Mouse (Mus musculus) NIH3T3 (cell line): ENCODE data around the gene Gchfr.

ENCODE experiments used
- DNase-seq: peaks from one replicate; pipeline ENCODE4 v3.0.0-alpha.2; 2012; ENCODE audit warnings: low read depth

Gene Gchfr

DNA sequence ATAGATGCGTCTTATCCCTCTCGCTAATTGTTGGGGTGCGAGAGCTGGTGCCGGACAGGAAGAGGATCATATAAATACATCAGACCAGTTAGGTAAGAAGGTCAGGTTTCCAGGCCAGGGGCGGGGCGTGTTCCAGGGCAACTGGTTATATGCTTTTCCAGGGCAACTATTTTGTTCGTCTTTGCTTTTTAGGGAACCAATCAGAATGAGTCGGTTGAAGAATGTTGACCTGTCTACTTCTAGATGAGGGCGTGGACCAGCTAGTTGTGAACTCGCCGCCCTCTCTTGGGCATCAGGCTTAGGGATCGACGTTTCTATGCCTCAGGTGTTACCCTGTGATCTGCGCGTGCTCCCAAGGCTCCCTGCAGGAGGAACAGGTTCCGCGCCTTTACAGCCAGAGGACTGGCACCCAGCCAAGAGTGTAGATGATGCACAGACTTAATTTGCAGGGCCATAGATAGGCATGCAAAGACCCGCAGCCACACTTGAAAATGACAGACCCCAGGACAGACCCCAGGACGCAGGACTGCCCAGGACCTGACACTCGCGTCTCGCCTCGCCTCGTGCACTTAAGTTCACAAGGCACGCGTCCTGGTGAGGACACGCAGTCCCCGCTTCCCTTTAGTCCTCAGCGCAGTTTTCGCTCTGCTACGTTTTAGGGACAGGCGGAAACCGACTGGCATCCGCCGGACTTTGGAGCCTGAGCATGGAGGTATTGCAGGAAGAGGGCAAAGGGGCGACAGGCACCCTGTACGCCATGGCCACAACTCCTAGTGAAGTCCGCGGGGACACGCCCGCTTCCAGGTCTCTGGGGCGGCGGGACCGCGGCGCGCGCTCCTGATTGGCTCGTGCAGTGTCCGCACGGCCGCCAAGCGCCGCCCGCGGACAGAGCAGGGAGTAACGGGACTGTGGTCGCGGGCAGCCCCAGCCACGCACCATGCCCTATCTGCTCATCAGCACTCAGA, at the start of gene Gchfr:
TSS of gene Gchfr (plus strand) at position 873 of the 965 bp plus-strand sequence.
- DNase-seq = peak; percentile 64

DNA sequence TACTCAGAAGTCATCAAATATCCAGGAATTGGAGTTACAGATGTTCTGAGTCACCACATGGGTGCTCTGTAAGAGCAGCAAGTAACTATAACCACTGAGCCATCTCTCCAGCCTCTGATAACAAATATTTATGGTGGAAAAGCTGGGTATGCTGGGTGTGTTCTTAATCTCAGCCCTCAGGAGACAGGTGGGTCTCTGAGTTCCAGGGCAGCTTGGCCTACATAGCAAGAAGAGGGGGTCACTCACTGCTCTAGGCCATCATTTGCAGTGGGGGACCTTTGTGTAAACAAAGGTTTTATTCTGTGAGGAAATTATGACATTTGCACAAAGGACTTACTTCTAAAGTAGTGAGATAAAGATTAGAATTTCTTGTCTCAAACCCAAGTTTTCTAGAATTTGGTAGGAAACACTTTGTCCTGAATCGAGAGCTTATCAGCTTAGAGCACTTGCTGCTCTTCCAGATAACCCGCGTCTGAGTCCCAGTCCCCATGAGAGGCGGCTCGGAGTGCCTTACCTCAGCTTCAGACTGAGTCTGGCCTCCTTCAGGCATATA, 31.2 kb upstream of the Gchfr start:
- DNase-seq = no peak

DNA sequence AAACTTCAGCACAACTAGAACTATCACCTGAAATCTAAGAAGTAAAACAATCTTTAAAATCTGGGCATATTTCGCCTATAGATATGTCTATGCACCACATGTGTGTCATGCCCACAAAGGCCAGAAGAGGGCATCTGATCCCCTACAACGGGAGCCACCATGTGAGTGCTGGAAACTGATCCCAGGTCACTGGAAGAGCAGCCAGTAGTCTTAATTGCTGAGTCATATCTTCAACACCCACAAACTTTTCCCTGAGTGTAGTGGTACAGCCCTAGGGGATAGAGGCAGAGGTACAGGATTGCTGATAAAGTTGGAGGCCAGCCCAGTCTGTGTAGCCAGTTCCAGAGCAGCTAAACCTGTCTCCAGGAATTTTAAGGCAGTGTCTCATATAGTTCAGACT, 22.4 kb upstream of the Gchfr start:
- peak; percentile 52 for DNase-seq

DNA sequence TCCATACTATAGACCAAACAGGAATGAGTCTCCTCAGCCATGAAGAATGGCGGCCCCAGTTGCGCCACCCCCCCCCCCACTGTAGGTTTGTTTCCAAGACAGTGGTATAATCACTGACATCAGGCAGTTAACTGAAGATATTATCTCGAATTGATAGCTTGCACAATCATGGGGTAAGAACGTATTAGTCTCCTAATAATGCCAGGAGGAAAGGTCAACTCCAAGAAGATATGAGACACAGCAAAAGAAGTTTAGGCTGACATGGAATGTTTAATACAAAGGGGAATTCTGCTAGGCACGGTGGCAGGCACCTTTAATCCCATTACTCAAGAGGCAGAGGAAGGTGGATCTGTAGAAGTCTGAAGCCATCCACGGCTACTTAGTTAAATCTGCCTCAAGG, 21.1 kb upstream of the Gchfr start:
- no peak for DNase-seq

DNA sequence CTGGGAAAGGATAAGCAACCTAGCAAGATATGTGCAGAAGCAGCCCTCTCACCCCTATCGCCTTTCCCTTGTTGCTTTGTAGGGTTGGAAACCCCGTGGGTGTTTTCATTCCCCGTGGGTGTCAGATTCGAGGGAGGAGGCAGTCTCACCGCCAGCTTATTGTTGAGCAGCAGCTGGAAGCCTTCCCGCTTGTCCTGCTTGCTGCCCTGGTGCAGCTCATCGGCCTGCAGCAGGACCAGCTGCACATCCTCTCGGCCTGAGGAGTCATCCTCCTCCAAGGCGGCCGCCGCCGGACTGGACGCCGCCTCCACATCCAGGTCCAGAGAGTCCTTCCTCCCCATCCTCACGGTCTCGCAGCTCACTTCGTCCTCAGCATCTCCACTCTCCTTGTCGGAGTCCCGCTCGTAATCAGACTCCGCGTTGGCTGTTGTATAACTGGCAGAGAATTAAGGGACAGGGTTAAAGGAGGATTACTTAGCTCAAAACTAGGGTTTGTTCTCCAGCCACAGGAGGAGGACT, 20.4 kb upstream of the Gchfr start:
- no peak for DNase-seq

DNA sequence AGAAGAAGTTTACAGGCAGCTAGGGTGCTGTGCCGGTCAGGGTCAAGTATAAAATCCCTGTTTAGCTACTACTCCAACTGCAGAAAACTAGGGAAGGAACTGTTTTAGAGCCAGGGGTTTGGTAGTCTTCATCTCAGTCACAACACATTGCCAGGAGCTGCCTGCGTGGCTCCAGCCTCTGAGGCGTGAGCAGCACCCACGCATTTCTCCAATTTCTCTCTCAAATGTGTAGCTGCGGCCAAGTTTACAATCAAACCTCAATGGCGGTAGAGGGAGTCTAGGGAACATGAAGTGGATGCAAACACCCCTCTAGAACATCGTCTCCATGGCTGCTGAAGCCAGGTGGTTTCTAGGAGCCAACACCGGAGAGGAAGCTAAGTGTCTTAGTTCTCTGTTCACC, 19.8 kb upstream of the Gchfr start:
- no peak for DNase-seq

DNA sequence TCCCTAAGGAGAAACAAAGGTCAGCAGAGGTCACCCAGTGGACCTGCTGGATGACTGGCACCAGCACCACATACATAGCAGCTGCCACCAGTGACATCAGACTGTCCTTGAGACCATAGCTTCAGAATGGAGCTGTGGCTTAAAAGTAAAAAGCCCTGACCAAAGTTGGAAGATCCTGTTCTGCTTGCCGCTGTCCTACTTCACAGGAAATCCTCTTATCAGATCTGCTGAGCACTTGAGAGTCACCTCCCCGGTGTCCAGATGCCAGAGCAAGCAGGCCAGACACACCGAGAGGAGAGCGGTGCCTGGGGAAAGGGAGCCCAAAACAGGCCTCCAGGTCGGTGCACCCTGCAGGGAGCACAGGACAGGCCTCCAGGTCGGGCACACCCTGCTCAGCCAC, 15.3 kb upstream of the Gchfr start:
- DNase-seq = no peak

DNA sequence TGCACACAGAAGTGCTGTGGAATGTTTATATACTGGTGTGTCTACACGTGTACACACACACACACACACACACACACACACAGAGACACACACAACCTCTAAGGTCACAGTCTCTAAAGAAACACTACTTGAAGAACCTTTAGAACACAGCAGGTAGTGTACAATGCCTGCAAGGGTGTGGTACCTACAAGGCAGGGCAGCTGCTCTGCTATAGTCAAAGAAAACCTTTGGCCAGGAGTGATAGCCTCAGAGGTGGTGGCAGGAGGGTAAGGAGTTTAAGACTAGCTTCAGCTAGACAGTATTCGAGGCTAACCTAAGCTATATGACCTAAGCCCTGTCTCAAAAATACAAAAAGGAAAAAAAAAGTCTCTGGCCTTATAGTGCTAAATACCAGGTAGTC, 12.9 kb upstream of the Gchfr start:
- DNase-seq = no peak

DNA sequence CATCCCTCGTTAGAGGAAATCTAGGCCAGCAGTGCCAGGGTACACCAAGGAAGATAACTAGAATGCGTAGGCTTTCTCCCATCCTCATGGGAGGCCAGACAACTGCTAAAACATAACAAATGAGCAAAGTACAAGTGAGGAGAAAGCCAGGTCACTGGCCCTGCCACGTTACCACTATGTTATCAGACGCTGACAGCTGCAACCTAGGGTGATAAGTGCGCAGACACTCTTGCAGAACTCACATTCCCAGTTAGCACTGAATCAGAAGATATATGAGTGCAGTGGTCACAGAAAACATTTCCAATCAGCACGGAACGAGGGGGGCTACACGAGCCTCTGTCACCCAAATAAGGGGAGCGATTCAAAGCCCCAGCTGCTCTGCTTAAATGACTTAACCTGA, 12.2 kb upstream of the Gchfr start:
- DNase-seq = no peak

DNA sequence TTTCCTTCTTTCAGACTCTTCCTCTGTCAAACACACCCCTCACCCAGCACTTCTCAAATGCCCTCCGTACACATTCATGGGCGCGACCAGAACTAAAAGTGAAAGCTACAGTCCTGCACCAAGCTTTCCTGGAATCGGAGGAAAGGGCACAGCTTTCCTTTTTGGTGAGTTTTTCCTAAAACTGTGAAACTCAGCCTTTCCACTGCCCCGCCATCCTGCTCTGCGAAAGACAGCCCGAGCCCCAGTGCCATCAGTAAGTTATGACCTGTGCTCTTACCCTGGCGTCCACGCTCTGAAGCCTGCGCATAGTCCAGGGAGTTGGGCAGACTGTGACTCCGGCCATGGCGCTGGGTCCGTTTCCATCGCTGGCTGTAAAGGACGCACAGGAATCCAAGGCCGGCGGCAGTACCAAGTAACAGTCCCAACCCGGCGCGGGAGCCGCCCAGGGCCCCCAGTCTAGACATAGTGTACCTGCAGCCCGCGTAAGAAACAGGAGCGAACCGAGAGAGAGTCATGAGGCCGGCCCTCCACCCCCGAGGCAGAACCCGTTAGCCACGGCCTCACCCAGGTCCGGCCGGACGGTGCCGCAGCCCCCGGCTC, 11.4 kb upstream of the Gchfr start:
- DNase-seq = peak; percentile 17

DNA sequence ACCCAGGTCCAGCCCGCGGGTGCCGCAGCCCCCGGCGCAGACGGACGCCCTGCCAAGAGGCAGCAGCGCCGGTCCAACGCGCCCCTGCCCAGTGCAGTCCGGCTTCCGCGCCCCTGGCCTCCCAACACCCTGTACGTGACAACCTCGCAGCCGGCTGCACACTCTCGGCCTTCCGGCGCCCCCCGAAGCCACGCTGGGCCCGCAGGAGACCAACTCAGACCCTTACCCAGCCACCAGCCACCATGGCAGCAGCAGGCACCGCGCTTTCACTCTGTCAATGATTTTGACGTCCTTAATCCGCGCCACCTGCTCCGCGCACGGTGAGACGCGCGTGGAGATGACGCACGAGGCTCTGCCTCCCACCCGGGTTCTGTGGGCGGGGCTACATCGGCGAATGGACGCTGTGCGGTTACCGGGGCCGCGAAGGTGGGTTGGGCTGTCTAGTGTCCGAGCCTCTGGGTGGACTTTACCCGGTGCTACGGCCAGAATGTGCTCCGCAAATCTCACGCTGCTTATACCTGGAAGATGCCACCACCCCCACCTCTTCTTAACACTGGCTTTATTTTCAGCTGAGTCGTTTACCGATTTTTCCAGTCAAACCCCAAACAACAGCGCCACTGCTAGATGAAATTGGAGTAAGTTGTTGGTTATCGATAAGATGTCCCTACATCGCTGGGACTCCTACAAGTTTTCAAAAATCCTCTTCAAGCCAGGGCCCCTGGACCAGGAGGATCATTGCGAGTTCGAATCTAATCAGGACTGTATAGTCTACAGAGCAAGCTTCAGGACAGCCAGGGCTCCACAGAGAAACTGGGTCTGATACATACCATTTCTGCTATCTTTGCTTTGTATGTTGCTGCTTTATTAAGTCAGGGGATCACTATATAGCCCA, 10.6 kb upstream of the Gchfr start, which contains the start of gene Rmdn3:
TSS of gene Rmdn3 (minus strand) at position 354 of the 892 bp plus-strand sequence.
- DNase-seq = peak; percentile 98

DNA sequence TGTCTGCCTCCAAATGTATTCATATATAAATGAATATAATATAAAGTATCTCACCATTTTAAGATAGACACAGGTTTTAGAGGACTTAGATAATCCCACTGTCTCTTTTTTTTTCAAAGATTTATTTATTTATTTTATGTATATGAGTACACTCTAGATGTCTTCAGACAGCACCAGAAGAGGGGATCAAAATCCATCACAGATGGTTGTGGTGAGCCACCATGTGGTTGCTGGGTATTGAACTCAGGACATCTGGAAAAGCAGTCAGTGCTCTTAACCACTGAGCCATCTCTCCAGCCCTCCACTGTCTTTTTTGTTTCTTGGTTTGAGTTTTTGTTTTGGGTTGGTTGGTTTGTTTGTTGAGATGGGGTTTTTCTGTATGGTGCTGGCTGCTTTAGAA, 9.7 kb upstream of the Gchfr start:
- no peak for DNase-seq

DNA sequence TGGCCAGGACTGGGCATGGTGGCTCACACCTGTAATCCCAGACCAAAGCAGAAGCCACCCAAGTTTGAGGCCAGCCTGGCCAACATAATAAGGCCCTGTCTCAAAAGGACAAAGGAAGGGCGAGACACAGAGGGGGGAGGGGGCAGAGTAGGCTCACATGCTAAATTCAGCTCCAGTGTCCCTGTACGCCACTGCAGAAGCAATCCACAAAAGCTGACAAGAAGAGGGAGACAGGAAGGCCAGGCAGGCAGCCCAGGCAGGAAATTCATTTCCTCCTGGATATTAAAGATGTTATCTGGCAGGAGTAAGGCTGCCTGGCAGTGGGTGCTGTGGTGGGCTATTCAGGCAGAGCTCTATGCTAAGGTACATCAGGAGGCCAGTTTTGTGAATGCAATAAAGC, 6.3 kb upstream of the Gchfr start:
- DNase-seq = no peak

DNA sequence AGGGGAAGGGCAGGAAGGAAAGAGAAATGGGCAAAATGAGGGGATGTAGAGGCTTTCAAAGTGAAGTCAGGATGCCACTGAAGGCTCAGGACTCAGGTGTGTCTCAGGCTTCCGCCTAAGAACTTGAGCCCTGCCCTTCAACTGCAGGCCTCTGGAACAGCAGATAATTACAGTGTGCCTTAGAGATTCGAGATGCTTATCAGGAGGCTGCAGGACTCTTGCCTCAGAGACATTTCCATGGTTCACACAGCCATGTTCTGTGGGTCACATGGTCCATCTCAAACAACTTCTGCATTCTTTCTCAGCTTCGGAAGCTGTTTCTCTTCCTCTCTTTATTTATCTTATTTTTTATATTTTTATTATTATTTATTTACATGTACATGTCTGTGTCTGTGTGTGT, 4.4 kb upstream of the Gchfr start:
- no peak for DNase-seq

DNA sequence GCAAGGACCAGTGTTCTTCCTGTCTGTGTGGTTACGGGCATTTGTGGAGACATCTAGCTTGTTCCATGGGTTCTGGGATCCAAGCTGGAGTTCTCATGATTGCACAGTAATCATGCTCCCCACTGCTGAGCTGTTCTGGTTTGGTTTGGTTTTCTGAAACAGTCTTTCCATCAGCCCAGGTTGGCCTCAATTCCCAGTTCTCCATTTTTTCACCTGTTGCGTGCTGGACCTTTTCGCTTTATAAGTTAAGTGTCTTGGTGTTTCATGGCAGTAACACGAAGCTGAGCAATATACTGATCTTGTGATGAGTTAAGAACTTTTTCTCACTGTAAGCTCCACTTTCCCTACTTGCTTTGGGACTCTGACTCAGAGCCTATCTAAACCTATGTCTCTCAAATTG, 3.6 kb upstream of the Gchfr start:
- no peak for DNase-seq

DNA sequence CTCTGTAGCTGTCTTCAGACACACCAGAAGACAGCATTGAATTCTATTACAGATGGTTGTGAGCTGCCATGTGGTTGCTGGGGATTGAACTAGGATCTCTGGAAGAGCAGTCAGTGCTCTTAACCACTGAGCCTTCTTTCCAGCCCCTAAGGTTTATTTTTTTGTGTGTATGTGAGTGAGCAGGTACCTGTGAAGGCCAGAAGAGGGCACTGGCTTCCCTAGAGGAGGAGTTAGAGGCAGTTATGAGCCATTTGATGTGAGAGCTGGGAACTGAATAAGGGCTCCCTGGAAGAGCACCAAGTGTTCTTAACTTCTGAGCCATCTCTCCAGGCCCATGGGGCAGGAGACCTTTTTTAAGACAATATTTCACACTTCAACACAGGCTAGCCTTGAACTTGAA, 2.2 kb upstream of the Gchfr start:
- DNase-seq = no peak

DNA sequence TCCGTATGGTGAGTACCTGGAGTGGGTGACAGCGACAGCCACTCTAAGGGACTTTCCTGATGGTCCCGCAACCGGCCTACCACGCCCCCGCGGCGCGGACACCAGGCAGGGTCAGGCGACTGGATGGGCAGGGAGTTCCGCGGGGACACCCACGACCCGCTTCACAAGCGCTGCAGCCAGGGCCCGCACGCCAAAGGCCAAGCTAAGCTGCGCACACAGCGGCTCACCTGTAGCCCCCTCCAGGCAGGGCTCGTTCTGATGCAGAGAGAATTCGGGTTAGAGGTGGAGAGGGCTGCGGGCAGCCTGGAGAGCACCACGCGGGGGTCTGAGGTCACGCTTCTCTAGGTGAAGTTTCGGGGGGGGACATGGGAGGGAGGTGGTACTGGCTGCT, 288 bp downstream of the Gchfr start:
- peak; percentile 36 for DNase-seq

DNA sequence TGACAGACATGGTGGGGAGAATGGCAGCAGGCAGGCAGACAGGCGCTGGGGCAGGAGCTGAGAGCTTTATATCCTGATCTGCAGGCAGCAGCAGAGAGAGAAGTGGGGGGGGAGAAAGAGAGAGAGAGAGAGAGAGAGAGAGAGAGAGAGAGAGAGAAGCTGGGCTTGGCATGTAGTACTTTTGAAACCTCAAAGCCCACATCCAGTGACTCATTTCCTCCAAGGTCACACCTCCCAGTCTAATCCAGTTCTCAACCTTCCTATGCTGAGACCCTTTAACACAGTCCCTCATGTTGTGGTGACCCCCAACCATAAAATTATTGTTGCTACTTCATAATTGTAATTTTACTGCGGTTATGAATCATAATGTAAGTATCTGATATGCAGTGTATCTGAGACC, 2.7 kb downstream of the Gchfr start:
- DNase-seq = no peak

DNA sequence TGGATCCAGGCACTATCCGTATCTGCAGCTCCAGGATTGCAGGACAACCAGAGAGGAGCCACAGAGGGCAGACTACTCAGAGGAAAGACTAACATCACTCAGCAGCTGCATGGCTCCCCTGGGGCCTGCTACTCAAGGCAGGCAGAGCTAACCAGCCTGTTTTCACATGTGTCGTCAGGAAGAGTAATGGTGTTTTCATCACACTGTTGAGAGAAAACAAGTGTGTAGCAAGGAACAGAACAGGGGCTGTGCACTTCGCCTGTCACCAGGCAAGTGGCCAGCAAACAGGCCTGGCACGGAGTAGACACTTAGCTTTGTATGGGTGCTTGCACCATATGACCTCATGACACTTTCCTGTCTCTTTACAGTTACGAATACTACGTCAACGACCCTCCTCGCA, 4.0 kb downstream of the Gchfr start:
- DNase-seq = peak; percentile 93

DNA sequence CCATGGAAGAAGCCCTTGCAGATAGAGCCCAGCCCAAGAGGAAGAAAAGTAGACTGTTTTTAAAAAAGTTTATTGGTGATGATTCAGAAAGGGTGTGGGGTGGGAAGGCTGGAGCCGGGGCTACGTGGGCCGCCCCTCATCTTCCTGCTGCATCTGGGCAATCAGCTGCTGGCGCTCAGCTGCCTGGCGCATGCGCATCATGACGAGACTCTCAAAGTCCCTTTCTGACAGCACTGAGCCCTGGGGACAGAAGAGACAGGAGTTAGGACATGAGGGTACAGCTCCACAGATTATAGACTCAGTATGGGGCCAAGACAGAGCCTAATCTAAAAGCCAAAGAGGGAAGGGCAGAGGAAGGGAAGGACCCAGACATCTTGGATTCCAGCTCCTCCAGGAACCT, 4.9 kb downstream of the Gchfr start:
- DNase-seq = peak; percentile 34

DNA sequence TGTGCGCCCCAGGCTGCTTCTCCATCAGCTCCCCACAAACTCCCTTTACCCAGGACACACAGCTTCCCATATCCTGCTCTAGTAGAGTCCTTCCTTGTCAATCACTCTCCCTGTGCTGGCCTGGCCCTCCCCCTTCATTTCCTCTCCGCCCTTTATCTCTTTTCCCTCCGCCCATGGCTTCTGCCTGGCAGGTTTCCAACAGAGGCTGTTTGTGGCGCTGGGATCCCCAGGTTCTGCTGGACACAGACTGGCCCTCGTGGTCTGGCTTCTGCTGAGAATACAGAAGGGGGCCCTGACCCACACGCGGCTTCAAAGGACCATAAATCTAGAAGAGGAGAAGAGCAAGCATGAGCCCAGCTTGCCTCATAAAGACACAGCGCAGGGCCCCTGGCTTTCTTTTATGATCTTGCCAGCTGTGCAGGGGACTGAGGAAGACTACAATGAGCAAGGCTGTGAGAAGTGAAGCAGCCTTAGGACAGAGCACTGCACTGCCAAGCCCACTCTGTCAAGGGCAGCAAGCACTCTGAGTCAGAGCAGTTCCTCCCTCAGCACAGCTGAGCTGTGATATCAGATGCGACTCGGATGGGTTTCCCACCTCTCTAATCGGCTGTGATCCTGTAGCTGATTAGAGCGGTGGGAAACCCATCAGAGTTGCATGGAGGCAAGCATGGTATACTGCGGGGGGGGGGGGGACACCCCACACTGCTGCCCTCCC, 5.4 kb downstream of the Gchfr start:
- peak; percentile 75 for DNase-seq
